Mouse (Mus musculus) limb, embryonic 14.5 days (tissue): Measurements from ENCODE around the gene Endod1. TPM values are rescaled to one million over a fixed set of nuclear protein-coding genes. Genes with fewer than 3 reads are reported as not detected.

Source experiments
- ATAC-seq: fragments of 200-750 bp; cut with Nextera tagmentation; 2 replicates; pipeline ENCODE4 v1.8.0; 2017; ENCODE audit warnings: low read depth, moderate number of reproducible peaks, moderate TSS enrichment; ENCODE audit not compliant: low FRiP score
- DNase-seq: peaks from one replicate; pipeline ENCODE4 v3.0.0-alpha.2; 2015; ENCODE audit warnings: low spot score
- H3K27ac ChIP-seq: fragments of 300-500 bp; sonication (generic); replicated peaks from 2 replicates; pipeline ENCODE4 v1.5.1; 2014; ENCODE audit warnings: low read depth, mild to moderate bottlenecking, low read length, moderate library complexity, mixed read lengths
- H3K27me3 ChIP-seq: fragments of 300-500 bp; sonication (generic); 2 replicates; pipeline ENCODE4 v1.6.1; 2014; ENCODE audit warnings: low read length, mixed read lengths; ENCODE audit not compliant: control insufficient read depth, insufficient read depth
- H3K36me3 ChIP-seq: fragments of 300-500 bp; sonication (generic); 2 replicates; pipeline ENCODE4 v1.6.1; 2014; ENCODE audit warnings: mild to moderate bottlenecking, low read length, moderate library complexity, mixed read lengths; ENCODE audit not compliant: control insufficient read depth, insufficient read depth
- H3K4me1 ChIP-seq: fragments of 300-500 bp; sonication (generic); 2 replicates; pipeline ENCODE4 v1.6.1; 2014; ENCODE audit warnings: antibody characterized with exemption, low read length, mixed read lengths; ENCODE audit not compliant: control insufficient read depth, insufficient read depth
- H3K4me2 ChIP-seq: fragments of 300-500 bp; sonication (generic); replicated peaks from 2 replicates; pipeline ENCODE4 v1.6.1; 2014; ENCODE audit warnings: low read depth, mild to moderate bottlenecking, low read length, moderate library complexity; ENCODE audit not compliant: severe bottlenecking
- H3K4me3 ChIP-seq: fragments of 300-500 bp; sonication (generic); replicated peaks from 2 replicates; pipeline ENCODE4 v1.5.1; 2014; ENCODE audit warnings: low read length
- H3K9ac ChIP-seq: fragments of 300-500 bp; sonication (generic); 2 replicates; pipeline ENCODE4 v1.6.1; 2014; ENCODE audit warnings: mild to moderate bottlenecking, low read depth, low read length, moderate library complexity; ENCODE audit not compliant: severe bottlenecking
- H3K9me3 ChIP-seq: fragments of 300-500 bp; sonication (generic); 2 replicates; pipeline ENCODE4 v1.6.1; 2016; ENCODE audit warnings: low read length; ENCODE audit not compliant: control insufficient read depth
- POLR2A ChIP-seq: fragments of 200-500 bp; IDR thresholded peaks from 2 replicates; pipeline ENCODE4 v1.8.0; 2012; ENCODE audit warnings: inconsistent platforms, mild to moderate bottlenecking, moderate library complexity, borderline replicate concordance; ENCODE audit not compliant: insufficient read depth, insufficient read length; ENCODE audit errors: extremely low read depth
- WGBS: fragments of 180-500 bp; shearing (Covaris S2); extraction: QIAGEN DNeasy Blood & Tissue Kit; methylation state at CpG from one replicate; pipeline ENCODE4 v1.1.7; 2014; 5-methylcytosine and 5-hydroxymethylcytosine counted together
- polyA plus RNA-seq, 2 experiments: library from polyadenylated mRNA; depleted of rRNA in 1 of 2; stranded (reverse) in 1 of 2; unstranded in 1 of 2; fragments of >200 nt; fragmentation: Nextera tagmentation in 1 of 2; extraction: Ambion mirVana in 1 of 2; gene quantifications; 2 replicates each; pipeline versions ENCODE4 v1.2.1 to v1.2.3; 2012 to 2014

The Endod1 gene
- polyA plus RNA-seq, 2 experiments, result 9.0 to 17.1 TPM

DNA sequence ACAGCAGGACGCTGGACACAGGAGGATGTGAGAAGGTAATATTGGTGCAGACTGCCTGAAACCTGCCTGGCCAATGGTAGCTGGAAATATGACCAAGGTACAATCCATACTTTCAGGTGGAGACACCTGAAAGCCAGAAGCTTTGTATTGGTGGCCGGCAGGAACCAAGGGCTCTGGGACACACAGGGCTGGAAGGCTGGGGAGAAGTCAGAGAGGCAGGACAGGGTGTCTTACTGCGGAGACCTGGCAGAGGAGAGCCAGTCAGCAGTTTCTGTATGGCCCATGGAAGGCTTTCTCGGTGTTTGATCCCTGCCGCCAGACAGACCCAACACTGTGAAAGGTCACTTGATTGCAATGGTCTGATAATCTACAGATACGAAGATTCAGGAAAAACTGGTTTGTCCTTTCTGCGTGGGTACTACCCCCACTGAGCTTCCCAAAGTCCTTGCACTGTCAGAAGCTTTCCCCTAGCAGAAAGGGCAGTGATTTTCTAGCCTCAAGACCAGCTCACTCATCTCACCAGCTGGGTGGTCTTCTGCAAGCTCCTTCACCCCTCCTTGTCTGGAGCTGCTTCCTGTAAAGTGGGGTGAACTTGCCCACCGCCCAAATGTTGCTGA lies 1.4 kb downstream of the Endod1 start:
- TF ChIP-seq POLR2A, result no peak
- H3K36me3 ChIP-seq, result no peaks in the 10 kb centered on the region
- no peak for ATAC-seq
- H3K9ac ChIP-seq, result peak overlapping the region; percentile 79
- WGBS, result 25% methylated on average over 8 of the region's 8 CpGs
- H3K27me3 ChIP-seq, result no peaks in the 10 kb centered on the region
- H3K9me3 ChIP-seq, result no peaks in the 10 kb centered on the region
- peak overlapping the region; percentile 71 for H3K4me3 ChIP-seq
- DNase-seq, result no peak
- H3K4me2 ChIP-seq, result peak overlapping the region; percentile 98
- peaks cover 5% of the 10 kb centered on the region; the same call in 1 of the 2 replicates for H3K4me1 ChIP-seq
- H3K27ac ChIP-seq, result no peak overlapping the region

DNA sequence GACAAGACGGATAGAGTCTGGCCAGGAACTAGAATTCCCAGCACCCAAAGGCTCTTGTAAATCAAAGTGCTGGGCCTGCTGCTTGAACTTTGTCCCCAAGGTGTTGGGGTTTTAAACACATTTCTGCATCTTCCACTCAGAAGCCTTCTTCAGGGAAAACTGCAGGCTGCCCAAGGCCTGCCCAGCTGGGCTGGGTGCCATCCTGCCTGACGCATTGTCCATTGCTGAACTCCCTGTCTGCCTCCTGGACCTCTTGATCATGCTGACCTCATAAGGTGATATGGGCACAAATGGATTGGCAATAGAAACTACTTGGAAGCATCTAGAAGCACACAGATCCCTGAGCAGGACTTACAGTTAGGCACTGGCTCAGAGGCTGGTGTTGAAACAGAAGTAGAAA lies 3.2 kb downstream of the Endod1 start:
- no peaks in the 10 kb centered on the region for H3K27me3 ChIP-seq
- H3K4me2 ChIP-seq, result no peak overlapping the region
- H3K4me1 ChIP-seq, result peaks cover 5% of the 10 kb centered on the region; the same call in 1 of the 2 replicates
- no peak overlapping the region for H3K9ac ChIP-seq
- no peak overlapping the region for H3K27ac ChIP-seq
- H3K36me3 ChIP-seq, result no peaks in the 10 kb centered on the region
- no peak overlapping the region for H3K4me3 ChIP-seq
- TF ChIP-seq POLR2A, result no peak
- WGBS, result 94% methylated on average over 2 of the region's 2 CpGs
- ATAC-seq (no peak), DNase-seq (no peak)
- H3K9me3 ChIP-seq, result no peaks in the 10 kb centered on the region

DNA sequence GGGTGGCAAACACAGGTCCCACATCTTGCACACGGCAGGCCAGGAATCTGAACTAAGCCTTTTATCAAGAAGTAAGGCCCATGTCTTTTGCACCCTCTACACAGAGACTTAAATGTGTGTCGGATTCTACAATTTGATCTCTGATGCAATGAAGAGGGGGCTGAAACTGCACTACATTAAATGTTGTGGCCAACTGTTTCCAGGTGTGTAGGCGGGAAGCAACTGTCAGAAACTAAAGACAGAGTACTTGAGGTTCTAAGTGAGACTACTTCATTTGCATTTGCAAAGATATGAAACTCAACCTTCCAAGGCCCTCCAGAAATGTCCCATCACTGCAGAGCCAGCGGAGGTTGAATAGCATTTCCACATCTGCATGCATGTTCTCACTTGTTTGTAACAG lies 5.2 kb downstream of the Endod1 start:
- H3K27me3 ChIP-seq, result no peaks in the 10 kb centered on the region
- H3K4me2 ChIP-seq, result no peak overlapping the region
- H3K36me3 ChIP-seq, result no peaks in the 10 kb centered on the region
- no peak overlapping the region for H3K9ac ChIP-seq
- peaks cover 5% of the 10 kb centered on the region; the same call in 1 of the 2 replicates for H3K4me1 ChIP-seq
- no peak for TF ChIP-seq POLR2A
- ATAC-seq (no peak), DNase-seq (no peak)
- no peaks in the 10 kb centered on the region for H3K9me3 ChIP-seq
- no peak overlapping the region for H3K4me3 ChIP-seq
- whole genome bisulfite sequencing, result 84% methylated on average over 4 of the region's 4 CpGs
- H3K27ac ChIP-seq, result no peak overlapping the region

DNA sequence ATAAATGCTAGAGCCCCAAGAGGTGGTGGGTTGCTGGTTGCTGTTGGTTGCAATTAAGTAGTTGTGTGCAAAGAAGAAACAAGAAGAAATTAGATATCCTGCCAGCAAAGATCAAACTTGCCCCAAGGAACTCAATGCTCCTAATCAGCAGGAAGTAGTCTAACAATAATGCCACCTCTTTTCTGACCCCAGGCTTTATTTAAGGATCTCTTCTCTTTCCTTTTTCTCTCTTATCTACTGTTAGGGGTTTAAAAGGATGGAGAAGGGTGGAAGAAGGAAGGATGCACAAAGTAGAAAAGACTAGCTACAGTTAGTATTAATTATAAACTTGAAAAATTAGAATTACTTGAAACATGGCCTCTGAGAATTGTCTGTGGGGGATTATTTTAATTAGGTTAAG lies 8.9 kb downstream of the Endod1 start:
- Histone ChIP-seq H3K9me3 (no peaks in the 10 kb centered on the region), H3K4me1 (no peaks in the 10 kb centered on the region), H3K4me2 (no peak overlapping the region), H3K27ac (no peak overlapping the region), H3K36me3 (no peaks in the 10 kb centered on the region), H3K27me3 (no peaks in the 10 kb centered on the region), H3K9ac (no peak overlapping the region), H3K4me3 (no peak overlapping the region)
- DNase-seq (no peak), ATAC-seq (no peak)
- no peak for TF ChIP-seq POLR2A

DNA sequence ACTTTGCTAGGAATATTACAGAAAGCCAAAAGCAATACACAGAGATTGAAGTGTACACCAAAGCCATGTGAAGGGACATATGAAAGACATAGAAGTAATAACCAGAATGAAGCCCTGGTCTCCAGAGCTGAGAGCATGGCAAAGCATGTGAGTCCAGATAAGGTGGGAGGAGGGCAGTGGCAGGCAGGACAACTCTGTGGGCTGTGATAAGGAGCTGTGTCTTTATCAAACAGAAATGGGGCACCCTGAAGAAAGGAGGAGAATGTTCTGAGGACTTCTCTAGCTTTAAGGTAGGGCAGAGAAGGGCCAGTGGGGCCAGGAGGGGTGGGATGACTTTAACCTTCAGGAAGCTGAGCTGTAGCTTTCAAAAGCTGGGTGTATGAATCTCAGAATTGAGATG lies 12.0 kb downstream of the Endod1 start:
- Histone ChIP-seq H3K27ac (no peak overlapping the region), H3K4me3 (no peak overlapping the region), H3K27me3 (no peaks in the 10 kb centered on the region), H3K4me1 (no peaks in the 10 kb centered on the region), H3K36me3 (no peaks in the 10 kb centered on the region), H3K9me3 (no peaks in the 10 kb centered on the region), H3K9ac (no peak overlapping the region), H3K4me2 (no peak overlapping the region)
- no peak for DNase-seq
- TF ChIP-seq POLR2A, result no peak
- no peak for ATAC-seq

DNA sequence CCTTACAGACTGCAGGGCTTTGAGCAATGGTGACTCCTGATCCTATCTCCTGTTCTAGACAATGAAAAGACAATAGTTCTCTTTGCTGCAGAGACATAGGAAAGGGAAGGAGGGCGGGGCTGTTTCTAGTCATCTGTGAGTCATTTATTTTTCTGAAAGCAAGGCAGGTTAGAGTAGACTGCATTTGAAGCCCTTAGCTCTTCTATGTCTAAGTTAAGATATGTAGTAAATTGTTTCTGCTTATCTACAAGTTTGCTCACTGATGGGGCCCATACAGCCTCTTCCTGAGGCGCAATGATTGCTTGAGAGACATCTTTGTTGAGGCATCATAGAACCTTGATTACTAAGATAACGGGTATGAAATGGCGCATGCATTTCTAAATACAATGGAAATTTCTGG lies 13.5 kb downstream of the Endod1 start:
- H3K27ac ChIP-seq, result no peak overlapping the region
- 97% methylated on average over 4 of the region's 4 CpGs for WGBS
- no peak for ATAC-seq
- no peak for DNase-seq
- H3K27me3 ChIP-seq, result no peaks in the 10 kb centered on the region
- H3K4me2 ChIP-seq, result no peak overlapping the region
- H3K36me3 ChIP-seq, result no peaks in the 10 kb centered on the region
- TF ChIP-seq POLR2A, result no peak
- no peak overlapping the region for H3K4me3 ChIP-seq
- no peak overlapping the region for H3K9ac ChIP-seq
- no peaks in the 10 kb centered on the region for H3K4me1 ChIP-seq
- no peaks in the 10 kb centered on the region for H3K9me3 ChIP-seq
